Mouse (Mus musculus): ENCODE results near the gene Hspg2. TPM values are rescaled to one million over a fixed set of nuclear protein-coding genes. Genes with fewer than 3 reads are reported as not detected.

Hspg2 gene
- polyA plus RNA-seq (2017; shearing (Covaris generic)): not detected

DNA sequence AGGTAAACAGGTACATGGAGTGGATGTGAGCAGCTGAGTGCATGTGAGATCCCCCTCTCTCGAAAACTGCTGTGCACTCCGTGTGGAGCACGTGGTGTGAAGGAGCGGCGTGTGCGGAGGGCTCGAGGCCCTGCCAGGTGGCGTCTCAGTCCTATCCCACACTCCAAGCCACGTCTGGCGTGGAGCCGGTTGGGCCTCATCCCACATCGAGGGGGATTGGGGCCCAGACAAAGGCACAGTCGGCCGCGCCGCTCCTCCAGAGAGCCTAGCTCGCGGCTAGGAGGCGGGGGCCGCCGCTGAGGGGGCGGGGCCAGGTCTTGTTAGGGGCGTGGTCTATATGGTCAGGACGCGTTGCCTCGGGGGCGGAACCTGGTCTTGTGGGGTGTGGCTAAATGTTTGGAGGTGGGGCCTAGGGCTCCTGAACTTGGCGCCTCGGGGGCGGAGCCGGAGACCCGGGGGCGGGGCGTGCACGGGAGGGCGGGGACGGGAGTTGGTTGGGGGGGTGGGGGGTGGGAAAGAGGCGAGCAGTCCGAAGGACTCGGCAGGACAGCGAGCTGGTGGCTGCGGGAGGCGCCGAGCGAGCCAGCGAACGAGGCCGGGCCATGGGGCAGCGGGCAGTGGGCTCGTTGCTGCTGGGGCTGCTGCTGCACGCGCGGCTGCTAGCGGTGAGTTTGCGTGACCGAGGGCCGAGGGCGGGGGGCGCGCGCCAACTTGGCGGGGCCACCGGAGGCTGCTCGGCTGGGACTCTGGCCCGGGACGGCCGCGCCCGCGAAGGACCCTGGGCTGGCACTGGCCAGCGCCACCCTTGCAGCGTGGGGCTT is at the start of gene Hspg2:
Gene Hspg2 (plus strand): TSS at position 510 of the 821 bp plus-strand sequence.

DNA sequence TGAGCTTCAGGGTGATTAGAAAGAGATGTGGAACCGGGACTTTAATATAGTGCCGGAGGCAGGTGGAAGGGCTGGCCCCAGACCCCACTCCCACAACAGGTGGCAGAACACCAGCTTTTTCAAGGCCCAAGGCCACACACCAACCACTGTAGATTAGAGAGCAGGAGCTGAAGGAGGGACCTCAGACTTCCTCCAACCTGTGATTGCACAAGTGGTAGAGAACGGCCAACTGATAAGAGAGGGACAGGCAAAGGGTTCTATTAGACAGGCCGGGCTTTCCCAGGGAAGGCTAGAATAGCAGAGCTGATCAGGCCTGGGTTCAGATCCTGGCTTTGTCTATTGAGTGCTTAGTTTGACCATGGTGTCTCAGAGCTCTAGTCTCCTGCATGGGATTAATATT is 38.1 kb upstream of the Hspg2 start, which contains the start of gene Cela3b:
Gene Cela3b (minus strand): TSS at position 39 of the 400 bp plus-strand sequence.

DNA sequence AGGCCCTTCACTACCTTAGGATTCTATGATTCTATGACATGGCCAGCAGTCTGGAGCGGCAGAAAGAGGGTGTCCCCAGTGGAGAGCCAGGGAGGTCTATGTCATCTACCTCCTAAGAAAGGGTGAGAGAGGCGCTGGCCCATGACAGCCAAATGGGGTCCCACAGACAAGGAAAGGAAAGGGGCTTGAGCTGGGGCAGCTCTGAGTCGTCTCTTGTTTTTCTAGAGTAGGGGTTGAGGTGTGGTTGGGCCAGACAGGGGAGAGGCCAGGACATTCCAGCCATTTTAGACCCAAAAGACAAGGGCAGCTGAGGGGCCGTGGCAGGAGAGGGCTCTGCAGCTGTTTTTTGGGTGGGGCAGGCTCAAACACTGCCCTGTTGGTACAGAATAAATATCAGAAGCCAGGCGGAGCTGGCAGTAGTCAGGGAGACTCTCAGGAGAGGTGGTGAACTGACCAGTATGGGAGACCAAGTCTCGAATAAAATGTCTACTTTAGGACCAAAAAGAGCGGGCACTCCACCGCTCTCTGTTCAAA is 15.3 kb upstream of the Hspg2 start, which contains the start of gene 1700013G24Rik:
Gene 1700013G24Rik (plus strand): TSS at position 51 of the 534 bp plus-strand sequence.

DNA sequence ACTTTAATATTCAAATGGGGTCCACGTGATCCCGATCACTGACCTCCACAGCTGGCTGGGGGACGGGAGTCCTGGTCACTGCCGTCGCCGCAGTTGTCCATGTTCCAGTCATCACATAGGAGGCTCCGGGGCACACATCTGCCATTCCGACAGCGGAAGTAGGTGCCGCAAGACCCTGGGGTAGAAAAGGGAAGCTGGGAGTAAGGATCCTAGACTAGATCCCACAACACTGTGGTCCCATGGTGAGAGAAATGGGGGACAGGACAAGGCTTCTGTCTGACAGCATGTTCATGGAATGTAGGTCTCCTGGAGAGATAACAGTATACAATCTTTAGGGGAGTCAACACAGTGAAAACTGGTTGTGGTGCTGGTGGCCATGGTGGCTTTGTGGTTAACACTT is 105.9 kb downstream of the Hspg2 start, which contains the start of gene Ldlrad2:
Gene Ldlrad2 (minus strand): TSS at position 101 of the 400 bp plus-strand sequence.

DNA sequence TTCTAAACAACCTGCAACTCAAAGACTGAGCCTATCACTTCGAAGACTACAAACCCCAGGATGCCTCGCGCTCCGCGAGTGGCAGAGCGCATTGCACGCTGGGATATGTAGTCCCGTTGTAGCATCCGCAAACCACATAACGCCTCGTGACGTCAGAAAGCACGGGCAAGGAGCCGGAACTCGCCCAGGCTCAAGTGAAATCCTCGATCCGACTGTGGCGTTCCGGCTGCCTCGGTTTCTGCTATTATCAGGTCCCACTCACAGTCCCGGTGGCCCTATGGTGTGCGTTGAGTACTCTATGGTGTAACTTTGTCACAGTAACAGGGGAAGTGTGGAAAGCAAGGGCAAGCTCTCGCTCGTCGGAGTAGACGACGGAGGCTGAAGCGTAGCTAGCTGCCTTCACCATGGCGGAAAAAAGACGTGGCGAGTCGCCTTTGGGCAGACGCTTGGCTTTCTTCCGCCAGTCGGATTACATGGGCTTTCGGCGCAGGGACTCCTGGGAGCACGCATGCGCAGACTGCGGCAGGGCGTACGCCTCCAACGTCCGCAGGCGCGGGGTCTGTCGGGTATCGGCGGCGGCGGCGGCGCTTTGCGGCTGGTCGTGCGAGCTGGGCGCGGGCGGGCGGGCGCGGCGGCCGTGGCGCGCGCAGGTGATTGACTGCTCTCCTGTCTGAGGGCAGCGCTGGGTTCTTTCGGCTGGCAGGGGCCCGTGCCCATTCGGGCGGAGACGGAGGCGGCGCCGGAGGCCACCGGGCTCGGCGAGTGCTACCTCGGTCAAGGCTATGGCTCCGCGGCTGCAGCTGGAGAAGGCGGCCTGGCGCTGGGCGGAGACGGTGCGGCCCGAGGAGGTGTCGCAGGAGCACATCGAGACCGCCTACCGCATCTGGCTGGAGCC is 125.3 kb downstream of the Hspg2 start, which contains the start of gene Usp48:
Gene Usp48 (plus strand): TSS at position 155 of the 895 bp plus-strand sequence.

Other genes with a start within 250 kb of the Hspg2 start
- gene Wnt4, start 191.3 kb upstream of the Hspg2 start, polyA plus RNA-seq (2017; shearing (Covaris generic)): not detected
- 916 TPM for gene Cdc42, start 111.0 kb upstream of the Hspg2 start, polyA plus RNA-seq (2017; shearing (Covaris generic))
- gene Cela3a, start 59.0 kb upstream of the Hspg2 start, polyA plus RNA-seq (2017; shearing (Covaris generic)): not detected
- not detected for gene Cela3b, start 38.2 kb upstream of the Hspg2 start, polyA plus RNA-seq (2017; shearing (Covaris generic))
- gene 1700013G24Rik, start 15.5 kb upstream of the Hspg2 start, polyA plus RNA-seq (2017; shearing (Covaris generic)): not detected
- gene Ldlrad2, start 105.8 kb downstream of the Hspg2 start, polyA plus RNA-seq (2017; shearing (Covaris generic)): not detected
- 157 TPM for gene Usp48, start 125.0 kb downstream of the Hspg2 start, polyA plus RNA-seq (2017; shearing (Covaris generic))
- gene Rap1gap, start 196.0 kb downstream of the Hspg2 start, polyA plus RNA-seq (2017; shearing (Covaris generic)): 2.3 TPM

Measured in effector memory CD4-positive, alpha-beta T cell, adult 5 months (primary cell).